Mouse (Mus musculus) gonadal fat pad, adult 2 months (tissue): ENCODE results near the gene Nos2. TPM values are rescaled to one million over a fixed set of nuclear protein-coding genes. Genes with fewer than 3 reads are reported as not detected.

Experiments
- DNase-seq: peaks from one replicate; pipeline ENCODE4 v3.0.0-alpha.2; 2012; ENCODE audit warnings: low read depth
- polyA plus RNA-seq: library from polyadenylated mRNA; depleted of rRNA; stranded (reverse); fragments of >200 nt; gene quantifications from 2 replicates; pipeline ENCODE4 v1.2.3, GENCODE M21; 2012; rRNA removed

Nos2 gene
- 3.0 and 4.8 TPM in 2 replicates for polyA plus RNA-seq

DNA sequence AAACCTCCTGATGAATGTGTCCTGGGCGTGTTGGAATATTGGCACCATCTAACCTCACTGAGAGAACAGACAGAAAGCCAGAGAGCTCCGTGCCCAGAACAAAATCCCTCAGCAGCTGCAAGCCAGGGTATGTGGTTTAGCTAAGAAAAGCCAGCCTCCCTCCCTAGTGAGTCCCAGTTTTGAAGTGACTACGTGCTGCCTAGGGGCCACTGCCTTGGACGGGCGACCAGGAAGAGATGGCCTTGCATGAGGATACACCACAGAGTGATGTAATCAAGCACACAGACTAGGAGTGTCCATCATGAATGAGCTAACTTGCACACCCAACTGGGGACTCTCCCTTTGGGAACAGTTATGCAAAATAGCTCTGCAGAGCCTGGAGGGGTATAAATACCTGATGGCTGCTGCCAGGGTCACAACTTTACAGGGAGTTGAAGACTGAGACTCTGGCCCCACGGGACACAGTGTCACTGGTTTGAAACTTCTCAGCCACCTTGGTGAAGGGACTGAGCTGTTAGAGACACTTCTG lies at the start of gene Nos2:
Gene Nos2, plus strand, starts transcription at position 377 of the 529 bp plus-strand sequence.
- no peak for DNase-seq

DNA sequence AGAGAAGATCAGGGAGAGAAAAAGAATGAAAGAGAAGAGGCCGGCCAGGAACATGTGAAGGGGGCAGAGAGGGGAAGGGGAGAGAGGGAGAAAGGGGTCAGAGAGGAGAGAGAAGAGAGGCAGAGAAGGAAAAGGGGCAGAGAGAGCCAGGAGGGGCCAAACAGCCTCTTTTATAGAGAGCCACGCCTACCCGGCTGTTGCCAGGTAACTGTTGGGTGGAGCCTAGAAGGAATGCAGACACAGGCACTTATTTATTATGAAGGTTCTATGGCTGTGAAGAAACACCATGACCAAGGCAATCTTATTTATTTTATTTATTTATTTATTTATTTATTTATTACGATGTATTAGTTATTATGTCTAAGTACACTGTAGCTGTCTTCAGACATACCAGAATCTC lies 49.7 kb upstream of the Nos2 start:
- no peak for DNase-seq

DNA sequence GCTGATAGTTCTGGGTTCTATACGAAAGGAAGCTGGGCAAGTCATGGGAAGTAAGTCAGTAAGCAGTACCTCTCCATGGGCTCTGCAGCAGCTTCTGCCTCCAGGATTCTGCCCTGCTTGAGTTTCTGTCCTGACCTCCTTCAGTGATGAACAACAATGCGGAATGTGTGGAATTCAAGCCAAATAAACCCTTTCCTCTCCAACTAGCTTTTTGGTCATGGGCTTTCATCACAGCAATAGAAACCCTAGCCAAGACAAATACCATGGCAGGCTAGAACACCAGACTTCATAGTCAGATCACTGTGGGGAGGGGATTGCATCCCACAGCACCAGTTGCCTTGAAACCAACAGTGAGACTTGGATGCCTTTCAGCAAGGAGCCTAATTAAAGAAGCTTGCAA lies 47.8 kb upstream of the Nos2 start:
- DNase-seq, result no peak

DNA sequence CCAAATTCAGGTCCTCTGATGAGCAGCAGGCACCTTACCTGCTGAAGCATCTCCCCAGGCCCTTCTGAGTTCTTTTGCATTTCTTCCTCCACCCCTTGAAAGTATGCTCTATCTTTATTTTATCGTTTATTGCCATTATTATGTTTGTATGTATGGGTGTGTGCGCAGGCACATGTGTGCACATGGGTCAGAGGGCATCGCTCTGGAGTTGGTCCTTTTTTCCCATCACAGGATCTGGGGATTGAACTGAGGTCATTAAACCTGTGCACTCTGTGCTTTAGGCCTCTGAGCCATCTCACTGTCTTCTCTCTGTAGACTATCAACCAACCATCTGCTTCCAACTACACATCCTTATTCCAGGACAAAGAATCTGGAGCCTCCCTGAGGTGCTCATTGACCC lies 40.9 kb upstream of the Nos2 start:
- no peak for DNase-seq

DNA sequence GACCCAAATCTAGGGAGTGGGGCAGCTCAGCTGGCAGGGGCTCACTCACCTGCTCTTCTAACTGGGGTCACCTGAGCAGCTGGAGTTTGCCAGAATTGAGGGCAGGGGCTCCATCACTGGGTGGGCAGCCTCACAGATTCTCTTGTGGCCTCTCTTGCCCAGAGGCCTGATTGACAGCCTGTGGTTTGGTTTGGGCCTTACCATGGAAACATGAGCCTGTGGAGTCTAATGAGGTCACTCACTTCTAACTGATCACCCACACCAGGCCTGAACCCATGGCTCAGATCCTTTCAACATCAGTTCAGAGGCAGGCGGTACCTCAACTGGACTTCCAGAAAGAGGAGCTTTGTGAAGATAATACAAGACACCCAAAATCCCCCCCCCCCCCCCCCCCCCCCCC lies 33.9 kb upstream of the Nos2 start:
- DNase-seq, result no peak

DNA sequence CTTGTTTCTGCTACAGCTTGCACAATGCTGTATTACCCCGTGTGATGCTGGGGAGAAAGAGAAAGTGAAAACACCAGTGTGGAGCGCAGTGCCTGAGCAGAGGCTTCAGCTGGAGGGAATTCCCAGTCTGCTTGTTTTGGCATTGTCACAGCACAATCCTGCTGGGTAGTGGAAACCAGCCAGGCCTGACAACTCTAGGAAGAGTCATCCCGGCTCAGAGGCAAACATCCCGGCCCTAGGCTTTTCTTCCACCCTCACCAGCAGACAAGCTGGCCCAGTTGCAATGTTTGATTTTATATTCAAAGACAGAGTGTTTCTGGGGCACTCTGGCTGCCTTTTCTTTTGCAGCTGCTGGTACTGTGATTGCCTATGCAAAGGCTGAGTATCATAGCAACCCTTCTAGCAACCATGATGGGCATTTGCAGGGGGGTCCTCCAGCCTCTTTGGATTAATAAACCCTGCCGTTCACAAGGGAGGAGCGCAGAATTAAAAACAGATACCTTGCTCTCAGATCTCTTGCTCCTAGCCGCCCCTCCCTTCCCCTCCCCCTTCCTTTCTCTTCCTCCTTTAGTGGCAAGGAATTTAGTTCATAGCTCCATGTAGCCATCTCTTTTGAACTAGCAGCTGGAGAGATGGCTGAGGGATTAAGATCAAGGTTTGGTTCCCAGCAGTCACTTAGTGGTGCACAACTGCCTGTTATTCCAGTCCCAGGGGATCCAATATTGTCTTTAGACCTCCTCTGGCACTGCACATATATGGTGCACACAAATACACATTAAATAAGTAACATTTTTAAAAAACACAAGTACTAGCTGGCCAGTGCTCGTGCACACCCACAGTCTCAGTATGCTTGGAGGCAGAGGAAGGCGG lies 33.2 kb upstream of the Nos2 start:
- peak; percentile 60 for DNase-seq

DNA sequence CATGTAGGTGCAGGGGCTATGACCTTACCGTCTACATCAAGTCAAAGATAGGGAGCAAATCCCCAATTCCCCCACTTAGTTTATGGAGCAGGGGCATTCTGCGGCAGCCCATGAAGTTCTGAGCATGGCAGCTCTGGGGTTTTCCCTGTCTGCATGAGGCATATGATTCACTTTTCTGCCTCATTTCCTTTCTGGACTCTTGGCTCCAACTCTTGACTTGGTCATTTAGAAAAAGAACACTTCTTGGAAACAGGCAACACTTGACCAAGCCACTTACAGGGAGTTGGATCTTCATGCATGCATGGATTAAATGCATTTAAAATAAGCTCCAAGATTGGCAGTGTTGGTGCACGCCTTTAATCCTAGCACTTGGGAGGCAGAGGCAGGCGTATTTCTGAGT lies 31.4 kb upstream of the Nos2 start:
- no peak for DNase-seq

DNA sequence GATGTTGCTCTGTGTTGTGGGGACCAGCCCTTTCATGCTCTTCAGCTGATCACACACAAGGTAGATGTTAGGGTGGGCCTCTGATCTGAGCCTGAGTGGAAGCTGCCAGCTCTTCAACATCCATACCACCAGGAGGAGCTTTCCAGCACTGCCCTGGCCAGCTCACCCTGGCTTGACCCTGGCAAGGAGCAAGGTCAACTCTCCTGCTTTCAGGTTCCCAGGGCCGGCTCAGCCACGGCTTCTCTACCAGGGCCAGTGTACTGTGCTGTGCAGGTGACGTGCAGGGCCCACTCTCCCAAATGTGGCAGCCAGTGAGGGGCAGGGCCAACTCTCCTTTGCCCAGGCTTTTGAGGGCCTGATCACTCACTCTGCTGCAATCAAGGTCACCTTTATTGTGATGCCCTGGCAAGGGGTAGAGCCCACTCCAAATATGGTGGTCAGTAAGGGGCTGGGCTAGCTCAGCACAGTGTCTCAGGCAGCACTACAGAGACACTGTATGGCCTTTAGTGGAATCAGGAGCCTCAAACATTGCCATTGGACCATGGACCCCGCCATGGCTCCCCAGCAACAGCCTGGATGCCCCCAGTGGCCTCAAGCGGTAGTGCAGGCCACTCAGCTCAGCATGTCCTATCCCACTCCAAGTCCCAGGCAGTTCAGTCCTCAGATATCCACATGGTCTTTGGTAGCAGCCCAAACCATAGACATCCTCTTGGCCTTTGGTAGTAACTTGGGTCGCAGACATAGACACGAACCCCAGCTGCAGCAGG lies 24.0 kb upstream of the Nos2 start:
- DNase-seq, result no peak

DNA sequence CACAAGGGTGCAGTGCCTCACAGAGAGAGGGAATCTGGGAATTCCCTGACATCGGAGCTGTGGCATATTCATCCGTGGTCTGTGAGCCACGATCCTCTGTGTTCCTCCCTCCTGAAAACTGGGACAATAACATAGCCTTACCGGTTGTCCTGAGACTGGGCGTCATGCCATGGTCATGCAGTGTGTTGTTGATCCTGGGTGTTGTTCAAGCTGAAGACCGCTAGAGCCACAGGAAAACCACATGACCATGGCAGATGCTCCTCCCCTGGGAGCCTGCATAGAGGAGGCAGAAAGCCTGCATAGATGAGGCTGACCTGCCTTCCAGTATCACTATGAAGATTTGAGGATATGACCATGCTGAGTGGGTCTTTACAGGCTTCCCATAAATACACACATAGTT lies 5.1 kb upstream of the Nos2 start:
- DNase-seq, result no peak

DNA sequence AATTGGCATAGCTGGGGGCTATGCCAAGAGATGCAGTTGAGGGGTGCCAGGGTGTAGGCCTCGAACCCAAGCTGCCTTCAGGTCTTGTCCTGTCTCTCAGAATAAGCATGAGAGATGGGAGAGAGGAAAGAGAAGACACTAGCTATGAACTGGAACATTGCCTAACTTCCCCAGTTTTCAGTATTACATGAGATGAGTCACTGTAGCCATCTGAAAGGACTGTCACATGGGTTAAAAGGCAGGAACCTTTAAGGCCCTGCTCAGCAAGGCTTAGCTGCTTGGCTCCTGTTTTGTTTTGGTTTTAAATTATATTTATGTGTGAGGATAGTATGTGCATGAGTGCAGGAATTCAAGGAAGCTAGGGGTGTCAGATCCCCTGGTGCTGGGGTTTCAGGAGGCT lies 4.2 kb upstream of the Nos2 start:
- no peak for DNase-seq

DNA sequence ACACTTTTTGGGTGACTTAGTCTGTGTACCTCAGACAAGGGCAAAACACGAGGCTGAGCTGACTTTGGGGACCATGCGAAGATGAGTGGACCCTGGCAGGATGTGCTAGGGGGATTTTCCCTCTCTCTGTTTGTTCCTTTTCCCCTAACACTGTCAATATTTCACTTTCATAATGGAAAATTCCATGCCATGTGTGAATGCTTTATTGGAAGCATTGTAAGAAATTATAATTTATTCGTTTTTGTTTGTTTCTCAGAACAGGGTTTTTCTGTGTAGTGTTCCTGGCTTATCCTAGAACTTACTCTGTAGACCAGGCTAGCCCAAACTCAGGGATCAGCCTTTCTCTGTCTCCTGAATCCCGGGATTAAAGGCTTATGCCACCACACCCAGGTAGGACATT lies 842 bp upstream of the Nos2 start:
- DNase-seq, result no peak

DNA sequence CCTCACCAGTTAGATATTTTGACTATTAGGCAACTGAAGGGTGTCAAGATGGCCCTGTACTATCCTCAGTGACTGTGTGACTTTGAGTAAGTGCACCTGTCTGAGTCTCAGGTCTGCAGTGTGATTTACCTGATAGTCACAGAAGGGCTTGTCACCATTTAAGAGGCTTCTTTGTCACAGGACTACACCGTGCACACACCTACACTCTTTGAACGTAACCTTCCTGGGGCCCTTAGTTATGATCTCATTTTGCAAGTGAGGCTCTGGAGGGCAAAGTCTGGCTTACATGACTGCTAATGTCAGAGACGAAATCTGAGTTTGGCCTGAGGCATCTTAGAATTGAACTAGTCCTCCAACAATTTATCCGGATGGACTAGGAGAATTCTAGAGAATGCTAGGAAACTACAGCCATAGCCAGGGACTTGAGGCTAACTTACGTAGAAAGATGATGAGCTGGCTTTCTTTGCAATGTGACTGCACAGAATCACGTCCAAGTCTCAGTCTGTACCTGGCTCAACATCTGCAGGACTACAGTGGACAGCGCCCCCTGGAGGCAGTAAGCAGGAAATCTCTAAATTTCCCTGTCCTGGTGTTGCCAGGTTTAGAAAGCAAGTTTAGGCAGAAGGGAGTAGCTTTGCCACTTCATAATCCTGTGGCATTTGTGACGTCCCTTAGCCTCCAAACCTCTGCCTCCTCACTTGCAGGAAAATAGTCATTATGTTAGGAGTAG lies 2.3 kb downstream of the Nos2 start:
- DNase-seq, result no peak

DNA sequence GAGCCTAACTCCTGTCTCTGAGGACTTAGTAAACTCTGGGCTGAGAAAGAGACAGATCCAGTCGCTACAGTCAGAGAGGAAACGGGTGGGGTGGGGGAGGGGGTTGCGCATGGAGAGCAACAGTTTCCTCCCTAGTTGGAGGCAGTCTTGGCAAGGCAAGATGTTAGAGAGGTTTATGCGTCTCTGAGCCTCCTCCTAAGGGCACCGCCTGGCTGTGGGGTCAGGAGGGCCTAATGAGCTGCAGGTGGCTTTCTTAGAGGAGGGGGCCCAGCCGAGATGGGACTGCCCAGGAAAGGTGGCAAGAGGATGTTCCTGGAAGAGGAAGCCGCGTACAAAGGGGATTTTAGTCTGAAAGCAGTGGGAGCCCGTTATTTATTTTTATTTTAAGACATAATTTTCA lies 3.5 kb downstream of the Nos2 start:
- DNase-seq, result no peak

DNA sequence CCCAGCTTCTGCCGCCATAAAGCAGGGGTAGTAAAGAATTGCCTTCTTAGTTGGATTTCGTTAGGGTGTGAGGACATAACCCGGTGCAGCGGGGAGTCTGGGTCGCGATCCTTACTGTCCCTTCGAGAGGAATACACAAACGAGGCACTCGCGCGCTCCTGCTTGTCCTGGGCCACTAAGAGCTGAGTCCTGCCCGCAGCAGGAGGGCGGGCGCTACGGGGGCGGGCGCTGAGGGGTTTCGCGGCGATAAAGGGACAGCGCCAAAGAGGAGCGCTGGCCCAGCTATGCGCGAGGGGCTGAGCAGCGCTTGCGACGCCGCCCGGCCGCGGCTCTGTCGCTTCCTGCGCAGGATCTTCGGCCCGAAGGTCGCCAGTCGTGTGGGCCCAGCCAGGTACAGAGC lies 4.3 kb downstream of the Nos2 start:
- DNase-seq, result no peak

DNA sequence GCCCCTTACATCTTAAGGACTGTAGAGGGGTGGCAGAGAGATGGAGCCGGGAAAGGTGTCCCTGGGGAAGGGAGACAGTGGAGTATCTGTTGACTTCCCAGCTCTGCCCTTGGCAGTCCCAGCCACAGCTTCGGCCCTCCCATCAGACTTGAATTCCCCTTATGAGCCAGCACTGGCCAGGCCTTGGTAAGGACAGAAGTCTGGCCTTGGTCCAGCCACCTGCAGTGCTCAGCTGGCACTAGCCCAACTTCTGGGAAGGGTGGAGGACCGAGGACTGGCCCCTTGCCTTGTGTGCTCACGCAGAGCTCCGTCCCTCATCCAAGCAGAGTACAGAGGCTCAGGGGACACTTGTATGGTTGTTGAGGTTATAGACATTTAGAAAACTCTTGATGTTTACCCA lies 8.8 kb downstream of the Nos2 start:
- no peak for DNase-seq

DNA sequence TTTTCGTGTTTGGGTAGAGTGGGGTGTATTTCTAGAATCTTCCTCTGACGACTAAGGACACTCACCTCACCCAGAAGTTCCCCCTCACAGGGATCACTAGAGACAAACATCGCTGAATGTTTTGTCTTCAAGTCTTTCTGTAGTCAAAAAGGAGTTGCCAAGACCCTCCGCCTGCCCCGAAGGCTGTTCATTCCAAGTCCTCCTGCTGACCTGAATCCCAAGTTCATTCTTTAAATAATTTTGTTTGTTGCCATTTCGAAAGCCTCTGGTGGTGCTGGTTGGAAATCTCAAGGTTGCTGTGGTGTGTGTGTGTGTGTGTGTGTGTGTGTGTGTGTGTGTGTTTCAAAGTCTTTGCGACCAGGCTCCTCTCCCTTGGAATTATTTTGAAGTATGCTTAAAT lies 13.7 kb downstream of the Nos2 start:
- no peak for DNase-seq

DNA sequence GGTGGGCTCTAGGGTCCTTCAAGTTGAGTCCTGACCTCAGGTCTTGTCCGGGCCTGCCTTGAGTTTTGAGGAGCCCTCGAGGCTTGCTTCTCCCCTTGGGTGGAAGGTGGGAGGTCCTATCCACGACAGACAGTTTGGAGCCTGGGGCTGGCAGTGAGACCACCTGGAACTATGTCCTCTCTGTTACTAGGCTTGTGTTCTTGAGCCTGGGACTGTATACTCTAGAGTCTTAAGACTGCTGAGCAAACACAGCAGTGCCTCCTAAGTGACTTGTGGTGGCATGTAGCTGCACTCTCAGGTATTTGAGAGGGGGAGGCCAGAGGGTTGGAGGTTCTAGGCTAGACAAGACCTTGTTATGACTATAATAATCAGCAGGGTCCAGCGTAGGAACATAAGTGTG lies 14.1 kb downstream of the Nos2 start:
- DNase-seq, result no peak

DNA sequence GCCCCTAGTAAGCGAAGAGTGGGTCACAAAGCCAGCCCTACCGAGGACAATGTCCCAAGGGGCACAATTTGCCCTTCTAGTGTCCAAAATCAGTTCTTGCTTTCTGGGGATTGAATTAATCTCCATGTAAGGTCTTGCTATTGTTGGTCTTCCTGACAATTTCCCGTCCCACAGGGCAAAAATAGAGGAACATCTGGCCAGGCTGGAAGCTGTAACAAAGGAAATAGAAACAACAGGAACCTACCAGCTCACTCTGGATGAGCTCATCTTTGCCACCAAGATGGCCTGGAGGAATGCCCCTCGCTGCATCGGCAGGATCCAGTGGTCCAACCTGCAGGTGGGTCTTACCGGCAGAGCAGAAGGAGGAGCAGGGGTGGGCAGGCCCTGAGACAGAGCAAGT lies 14.6 kb downstream of the Nos2 start:
- no peak for DNase-seq

DNA sequence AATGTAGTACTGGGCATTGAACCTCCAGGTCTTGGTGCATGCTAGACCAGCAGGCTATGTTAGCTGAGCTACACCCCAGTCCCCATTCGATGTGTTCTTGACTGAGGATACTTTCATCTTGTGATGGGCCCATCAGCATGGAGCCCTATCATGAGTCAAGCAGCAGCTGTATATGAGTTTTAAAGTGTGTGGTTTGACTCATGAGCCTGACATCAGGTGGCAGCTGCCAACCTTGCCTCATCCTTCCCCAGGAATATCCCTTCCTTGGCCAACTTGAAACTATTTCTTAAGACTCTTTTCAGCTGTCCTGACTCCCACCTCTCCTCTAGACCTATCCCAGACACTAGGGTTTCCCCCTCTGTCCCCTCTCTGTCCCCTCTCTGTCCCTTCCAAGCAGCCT lies 22.5 kb downstream of the Nos2 start:
- DNase-seq, result no peak

DNA sequence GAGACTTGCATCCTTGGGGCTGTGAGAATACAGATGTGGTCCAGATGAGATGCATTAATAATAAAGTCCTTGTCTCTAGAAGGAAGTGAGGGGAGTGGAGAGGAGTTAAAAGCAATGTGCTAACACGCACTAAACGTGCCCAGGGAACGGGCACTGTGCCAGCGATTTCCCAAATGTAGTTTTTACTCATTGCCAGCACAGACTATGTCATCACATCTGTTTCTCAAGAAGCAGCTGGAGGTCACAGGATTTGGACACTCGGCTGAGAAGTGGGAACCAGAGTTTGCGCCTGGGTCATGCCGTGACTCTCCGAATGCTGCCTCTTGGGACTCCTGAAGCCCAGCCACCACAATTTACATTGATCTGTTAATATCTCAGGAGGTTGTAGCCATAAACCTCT lies 29.8 kb downstream of the Nos2 start:
- peak; percentile 59 for DNase-seq

DNA sequence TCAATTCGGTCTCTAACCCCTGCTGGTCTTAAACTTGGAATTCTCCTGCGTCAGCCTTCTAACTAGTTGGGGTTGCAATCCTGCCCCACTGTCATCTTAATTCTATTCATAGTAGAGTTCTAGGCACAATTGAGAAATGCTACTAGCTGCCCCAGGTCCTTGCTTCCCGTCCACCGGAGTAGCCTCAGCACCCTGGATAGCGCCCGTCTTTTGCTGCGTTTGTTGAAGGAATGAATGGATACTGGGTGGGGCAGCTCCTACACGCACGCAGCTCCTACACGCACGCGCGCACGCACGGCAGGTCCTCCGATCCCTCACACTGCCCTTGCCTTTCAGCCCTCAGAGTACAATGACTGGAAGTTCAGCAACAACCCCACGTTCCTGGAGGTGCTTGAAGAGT lies 31.9 kb downstream of the Nos2 start:
- no peak for DNase-seq

DNA sequence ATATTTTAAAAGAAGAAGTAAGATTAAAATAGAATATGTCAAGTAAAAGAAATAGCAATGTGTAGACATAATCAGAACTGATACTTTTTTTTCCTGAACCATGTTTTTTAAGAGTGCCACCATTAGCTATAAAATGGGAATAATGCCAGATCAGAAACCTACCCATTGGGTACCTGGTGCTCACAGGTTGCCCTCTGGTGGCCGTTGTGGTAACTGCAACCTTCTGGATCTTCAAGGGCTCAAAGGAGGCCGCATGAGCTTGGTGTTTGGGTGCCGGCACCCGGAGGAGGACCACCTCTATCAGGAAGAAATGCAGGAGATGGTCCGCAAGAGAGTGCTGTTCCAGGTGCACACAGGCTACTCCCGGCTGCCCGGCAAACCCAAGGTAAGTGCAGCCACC lies 35.7 kb downstream of the Nos2 start:
- no peak for DNase-seq
